Mouse (Mus musculus) embryonic fibroblast, embryonic 13.5 days (primary cell): ENCODE results near the gene Abhd13. TPM values are rescaled to one million over a fixed set of nuclear protein-coding genes. Genes with fewer than 3 reads are reported as not detected.

Source experiments
- H3K27ac ChIP-seq: 2 replicates; pipeline ENCODE4 v1.5.1; 2012; ENCODE audit warnings: low read length, control low read depth, inconsistent platforms; ENCODE audit not compliant: insufficient read depth
- H3K4me1 ChIP-seq: 2 replicates; pipeline ENCODE4 v1.6.1; 2011; ENCODE audit warnings: low read length; ENCODE audit not compliant: control insufficient read depth, insufficient read depth
- H3K4me3 ChIP-seq: 2 replicates; pipeline ENCODE4 v1.5.1; 2011; ENCODE audit warnings: mild to moderate bottlenecking, control low read depth, low read length; ENCODE audit not compliant: insufficient read depth
- CTCF ChIP-seq: IDR thresholded peaks from 2 replicates; pipeline ENCODE4 v1.5.1; 2011; ENCODE audit warnings: mild to moderate bottlenecking, control low read depth, low read length, moderate library complexity, borderline replicate concordance; ENCODE audit not compliant: insufficient read depth
- POLR2A ChIP-seq: IDR thresholded peaks from 2 replicates; pipeline ENCODE4 v1.6.1; 2011; ENCODE audit warnings: low read depth, mild to moderate bottlenecking, control low read depth, low read length, moderate library complexity
- polyA plus RNA-seq: library from polyadenylated mRNA; stranded (reverse); fragments of >200 nt; gene quantifications from 2 replicates; pipeline ENCODE4 v1.2.4, GENCODE M21; 2011; ENCODE audit warnings: low read depth; ENCODE audit not compliant: missing spikeins, insufficient read length

The Abhd13 gene
- polyA plus RNA-seq, 1 experiment, result 22.8 TPM

DNA sequence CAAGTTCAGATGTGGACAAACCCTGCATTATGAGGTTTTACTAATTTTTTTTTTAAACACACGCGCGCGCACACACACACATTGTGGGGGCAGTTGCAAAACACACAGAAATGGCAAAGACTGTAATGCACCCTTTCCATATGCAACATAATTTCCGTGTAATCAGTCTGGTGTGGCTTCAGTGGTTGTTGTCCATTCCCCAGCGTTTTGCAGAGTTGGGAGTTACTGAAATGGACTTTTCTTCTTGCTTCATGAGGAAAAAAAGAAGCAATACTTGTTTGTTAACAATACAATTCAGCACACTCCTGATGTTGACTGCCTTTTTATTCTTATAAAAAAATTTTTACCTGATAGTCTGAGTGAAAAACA is 30.1 kb downstream of the Abhd13 start:
- Histone ChIP-seq H3K4me3 (no peak overlapping the region), H3K27ac (no peak overlapping the region), H3K4me1 (no peaks in the 10 kb centered on the region)
- TF ChIP-seq POLR2A, result no peak
- no peak for TF ChIP-seq CTCF

DNA sequence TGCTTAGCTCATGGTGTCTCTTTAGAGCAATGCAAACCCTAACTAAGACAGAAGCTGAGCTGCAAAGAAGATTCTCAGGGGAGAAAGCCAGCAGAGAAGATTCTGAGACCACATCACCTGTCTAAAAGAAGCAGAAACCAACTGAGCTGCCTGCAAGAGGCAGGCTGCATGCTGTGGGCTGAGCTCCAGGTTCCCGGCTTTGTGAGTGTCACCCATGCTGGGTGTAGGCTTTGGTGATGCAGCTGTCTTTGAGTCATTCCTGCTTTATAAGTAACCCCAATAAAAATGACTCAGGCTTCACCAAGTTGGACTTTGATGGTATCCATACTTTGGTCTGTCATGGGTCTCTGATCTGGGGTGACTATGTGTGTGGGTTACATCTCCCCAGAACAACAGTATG is 38.7 kb downstream of the Abhd13 start:
- peaks cover 2% of the 10 kb centered on the region; the same call in 1 of the 2 replicates for H3K4me1 ChIP-seq
- no peak overlapping the region for H3K27ac ChIP-seq
- no peak overlapping the region for H3K4me3 ChIP-seq
- TF ChIP-seq CTCF (no peak), POLR2A (no peak)

- Histone ChIP-seq H3K27ac (no peak overlapping the region), H3K4me3 (no peak overlapping the region), H3K4me1 (peaks cover 2% of the 10 kb centered on the region; the same call in 1 of the 2 replicates)
- no peak for TF ChIP-seq POLR2A
- no peak for TF ChIP-seq CTCF
These were observed 39.7 kb downstream of the Abhd13 start for GRCm38 (mm10) chr8:10017231-10017630.

DNA sequence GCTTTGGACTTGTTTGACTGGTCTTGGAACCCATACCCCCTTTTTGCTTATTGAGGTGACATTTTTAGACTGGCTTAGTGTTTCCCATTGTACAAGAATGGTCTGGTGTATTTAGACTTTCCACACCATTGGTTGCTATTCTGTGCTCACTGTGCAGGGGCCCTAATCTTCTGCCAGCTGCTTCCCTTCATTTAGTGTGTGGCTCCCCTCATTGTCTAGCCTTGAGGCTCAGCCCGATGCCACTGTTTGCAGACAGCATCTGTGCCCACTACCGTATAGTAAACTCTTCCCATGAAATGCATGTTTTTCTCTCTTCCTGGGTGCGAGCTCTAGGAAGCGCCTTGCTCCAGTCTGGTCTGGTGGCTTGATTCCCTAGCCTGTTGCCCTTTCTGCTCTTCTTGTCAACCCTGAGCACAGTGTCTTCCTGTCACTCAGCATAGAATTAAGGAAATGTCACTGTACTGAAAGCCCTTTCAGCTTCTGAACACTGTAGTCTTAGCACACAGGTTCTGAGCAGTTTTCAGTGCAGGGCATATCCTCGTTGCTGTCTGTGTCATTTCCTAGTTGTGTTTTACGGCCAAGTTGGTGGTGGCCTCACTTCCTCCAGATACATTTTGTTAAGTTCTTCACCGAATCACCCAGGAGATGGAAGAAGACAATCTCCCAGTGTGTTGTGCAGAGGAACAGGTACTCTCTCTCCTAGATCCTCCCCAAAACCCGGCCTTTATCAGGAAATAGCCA is 53.0 kb downstream of the Abhd13 start:
- Histone ChIP-seq H3K4me3 (no peak overlapping the region), H3K27ac (no peak overlapping the region), H3K4me1 (no peaks in the 10 kb centered on the region)
- TF ChIP-seq POLR2A (no peak), CTCF (no peak)

DNA sequence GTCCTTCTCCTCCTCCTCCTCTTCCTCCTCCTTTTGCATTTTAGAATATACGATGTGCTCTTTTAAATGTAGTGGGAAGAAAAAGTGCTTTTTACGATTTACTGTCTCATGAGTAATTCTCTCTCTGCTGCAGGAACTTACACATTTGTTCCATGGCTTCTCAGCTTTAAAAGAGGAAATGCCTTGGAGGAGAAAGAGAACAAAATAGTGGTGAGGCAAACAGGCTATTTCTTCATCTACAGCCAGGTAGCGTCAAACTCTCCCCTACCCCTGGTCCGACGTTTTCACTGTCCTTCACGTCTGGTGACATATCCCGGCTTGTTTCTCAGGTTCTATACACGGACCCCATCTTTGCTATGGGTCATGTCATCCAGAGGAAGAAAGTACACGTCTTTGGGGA is 53.7 kb downstream of the Abhd13 start:
- TF ChIP-seq CTCF, result no peak
- TF ChIP-seq POLR2A, result no peak
- Histone ChIP-seq H3K4me1 (no peaks in the 10 kb centered on the region), H3K27ac (no peak overlapping the region), H3K4me3 (no peak overlapping the region)

GRCm38 (mm10) chr8:10040866-10041265 is 63.4 kb downstream of the Abhd13 start:
- H3K27ac ChIP-seq, result no peak overlapping the region
- no peak for TF ChIP-seq POLR2A
- TF ChIP-seq CTCF, result no peak
- H3K4me1 ChIP-seq, result no peaks in the 10 kb centered on the region
- no peak overlapping the region for H3K4me3 ChIP-seq

Other genes starting within 250 kb of the Abhd13 start
- 0.19 TPM in 1 of 2 replicates, not detected in the other for gene Fam155a, start 206.5 kb upstream of the Abhd13 start, polyA plus RNA-seq
- not detected in 2 replicates for gene Gm10217, start 113.5 kb upstream of the Abhd13 start, polyA plus RNA-seq
- gene Lig4, start within 50 bp of the Abhd13 start, polyA plus RNA-seq, result 8.0 and 10.5 TPM in 2 replicates
- 0.32 TPM in 1 of 2 replicates, not detected in the other for gene Tnfsf13b, start 28.8 kb downstream of the Abhd13 start, polyA plus RNA-seq
- 0.12 TPM in 2 replicates for gene Myo16, start 176.2 kb downstream of the Abhd13 start, polyA plus RNA-seq